Mouse (Mus musculus) forebrain, postnatal 0 days (tissue): ENCODE measurements around the gene Bend3. TPM values are rescaled to one million over a fixed set of nuclear protein-coding genes. Genes with fewer than 3 reads are reported as not detected.

Experiments
- ATAC-seq: fragments of 200-750 bp; cut with Nextera tagmentation; 2 replicates; pipeline ENCODE4 v1.8.0; 2017; ENCODE audit warnings: mild to moderate bottlenecking, moderate library complexity
- DNase-seq: peaks from one replicate; pipeline ENCODE4 v3.0.0-alpha.2; 2015
- H3K27ac ChIP-seq: fragments of 300-500 bp; sonication (generic); 2 replicates; pipeline ENCODE4 v1.5.1; 2014; ENCODE audit warnings: low read depth, mild to moderate bottlenecking, antibody characterized with exemption, low read length, moderate library complexity, mixed read lengths
- H3K27me3 ChIP-seq: fragments of 300-500 bp; sonication (generic); 2 replicates; pipeline ENCODE4 v1.6.1; 2014; ENCODE audit warnings: mild to moderate bottlenecking, low read length, mixed read lengths; ENCODE audit not compliant: insufficient read depth
- H3K36me3 ChIP-seq: fragments of 300-500 bp; sonication (generic); 2 replicates; pipeline ENCODE4 v1.6.1; 2014; ENCODE audit warnings: mild to moderate bottlenecking, moderate library complexity; ENCODE audit not compliant: insufficient read depth
- H3K4me1 ChIP-seq: fragments of 300-500 bp; sonication (generic); 2 replicates; pipeline ENCODE4 v1.6.1; 2014; ENCODE audit warnings: antibody characterized with exemption; ENCODE audit not compliant: insufficient read depth
- H3K4me2 ChIP-seq: fragments of 300-500 bp; sonication (generic); 2 replicates; pipeline ENCODE4 v1.6.1; 2014; ENCODE audit warnings: low read depth, mild to moderate bottlenecking, moderate library complexity
- H3K4me3 ChIP-seq: fragments of 300-500 bp; sonication (generic); 2 replicates; pipeline ENCODE4 v1.5.1; 2014; ENCODE audit warnings: low read depth, low read length, mixed read lengths
- H3K9ac ChIP-seq: fragments of 300-500 bp; sonication (generic); 2 replicates; pipeline ENCODE4 v1.6.1; 2014; ENCODE audit warnings: mild to moderate bottlenecking
- H3K9me3 ChIP-seq: fragments of 300-500 bp; sonication (generic); 2 replicates; pipeline ENCODE4 v1.6.1; 2016; ENCODE audit warnings: low read length
- CTCF ChIP-seq: sonication (generic); IDR thresholded peaks from 2 replicates; pipeline ENCODE4 v1.5.1; 2016; ENCODE audit warnings: antibody characterized with exemption, control low read depth, low read depth
- WGBS: fragments of 180-500 bp; shearing (Covaris S2); extraction: QIAGEN DNeasy Blood & Tissue Kit; methylation state at CpG from one replicate; pipeline ENCODE4 v1.1.7; 2014; 5-methylcytosine and 5-hydroxymethylcytosine counted together
- polyA plus RNA-seq: library from polyadenylated mRNA; unstranded; fragments of >200 nt; fragmentation: Nextera tagmentation; extraction: Ambion mirVana; gene quantifications from 2 replicates; pipeline ENCODE4 v1.2.1, GENCODE M21; 2015
- total RNA-seq: library from RNA; depleted of rRNA; stranded (reverse); fragments of >200 nt; gene quantifications from 2 replicates; pipeline ENCODE4 v1.2.3, GENCODE M21; 2014

The Bend3 gene
- total and polyA plus RNA-seq, 2 experiments from 2014 or later, result 2.2 to 11.1 TPM

DNA sequence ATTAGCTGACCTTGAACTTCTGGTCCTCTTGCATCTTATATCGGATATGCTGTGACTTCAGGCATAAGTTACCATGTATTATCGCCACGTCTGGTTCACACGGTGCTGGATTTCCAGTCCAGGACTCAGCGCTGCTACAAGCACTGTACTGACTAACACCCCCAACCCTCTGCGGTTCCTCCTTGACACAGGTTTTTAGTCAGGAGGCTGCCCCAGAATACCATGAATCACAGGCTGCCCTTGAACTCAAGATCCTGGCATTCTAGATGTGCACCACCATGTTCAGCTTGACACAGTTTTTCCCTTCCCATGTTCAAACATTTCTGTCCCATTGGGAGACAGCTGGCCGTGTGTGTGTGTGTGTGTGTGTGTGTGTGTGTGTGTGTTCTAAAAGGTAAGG, 10.5 kb downstream of the Bend3 start:
- ATAC-seq, result no peak
- H3K4me1 ChIP-seq, result no peaks in the 10 kb centered on the region
- no peaks in the 10 kb centered on the region for H3K36me3 ChIP-seq
- no peaks in the 10 kb centered on the region for H3K27me3 ChIP-seq
- no peak for DNase-seq
- H3K27ac ChIP-seq, result no peak overlapping the region
- no peaks in the 10 kb centered on the region for H3K9me3 ChIP-seq
- WGBS, result 85% methylated on average over 7 of the region's 7 CpGs
- no peak overlapping the region for H3K4me2 ChIP-seq
- H3K4me3 ChIP-seq, result no peak overlapping the region
- H3K9ac ChIP-seq, result no peak overlapping the region
- TF ChIP-seq CTCF, result no peak

DNA sequence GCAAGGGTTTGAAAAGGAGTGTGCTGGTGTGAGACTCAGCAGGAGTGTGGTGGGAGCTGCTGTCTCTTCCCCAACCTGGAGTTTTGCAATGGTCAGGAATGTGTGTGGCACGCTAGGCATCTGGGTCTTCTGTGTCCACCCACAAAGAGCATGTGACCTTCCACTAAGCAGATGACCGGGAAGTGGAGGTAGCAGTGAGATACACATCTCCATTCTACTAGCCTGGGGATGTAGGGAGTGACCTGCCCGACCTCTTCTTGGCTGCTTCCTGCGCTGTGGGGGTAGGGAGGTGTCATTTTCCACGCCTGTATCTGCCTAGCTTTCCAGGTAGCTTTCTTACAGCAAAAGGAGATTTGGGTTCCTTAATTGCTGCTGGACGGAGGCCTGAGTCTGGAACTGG, 10.9 kb downstream of the Bend3 start:
- no peak overlapping the region for H3K27ac ChIP-seq
- 76% methylated on average over 6 of the region's 6 CpGs for WGBS
- H3K4me1 ChIP-seq, result no peaks in the 10 kb centered on the region
- H3K36me3 ChIP-seq, result no peaks in the 10 kb centered on the region; the same call in 1 of the 2 replicates
- no peak overlapping the region for H3K9ac ChIP-seq
- DNase-seq, result no peak
- no peak overlapping the region for H3K4me2 ChIP-seq
- no peak for ATAC-seq
- H3K9me3 ChIP-seq, result no peaks in the 10 kb centered on the region
- no peak overlapping the region for H3K4me3 ChIP-seq
- no peaks in the 10 kb centered on the region for H3K27me3 ChIP-seq
- TF ChIP-seq CTCF, result no peak

GRCm38 (mm10) chr10:43490034-43490433, 11.4 kb downstream of the Bend3 start:
- Histone ChIP-seq H3K9me3 (no peaks in the 10 kb centered on the region), H3K36me3 (peaks cover 3% of the 10 kb centered on the region), H3K27me3 (no peaks in the 10 kb centered on the region), H3K27ac (no peak overlapping the region), H3K4me2 (no peak overlapping the region), H3K9ac (no peak overlapping the region), H3K4me3 (no peak overlapping the region), H3K4me1 (no peaks in the 10 kb centered on the region)
- WGBS, result 79% methylated on average over 8 of the region's 8 CpGs
- ATAC-seq, result no peak
- no peak for DNase-seq
- TF ChIP-seq CTCF, result no peak

DNA sequence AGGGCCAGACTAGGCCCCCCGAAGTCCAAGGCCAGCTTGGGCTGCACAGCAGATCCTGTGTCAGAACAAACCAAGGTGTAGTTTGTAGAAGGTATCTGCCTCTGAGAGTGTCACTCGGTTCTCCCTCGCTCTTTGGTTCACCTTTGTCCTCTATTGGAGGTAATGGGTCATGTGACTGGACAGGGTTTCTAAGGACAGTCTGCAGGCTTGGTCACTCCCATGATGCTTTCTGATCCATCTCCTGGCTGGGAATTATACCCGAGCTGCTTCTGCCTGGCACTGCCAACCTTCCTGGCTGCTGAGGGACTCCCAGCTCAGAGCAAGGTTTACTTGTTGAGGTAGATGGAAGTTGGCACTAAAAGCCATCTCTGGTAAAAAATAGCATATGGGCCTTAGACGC, 12.2 kb downstream of the Bend3 start:
- Histone ChIP-seq H3K27ac (no peak overlapping the region), H3K4me3 (no peak overlapping the region), H3K27me3 (no peaks in the 10 kb centered on the region), H3K4me2 (no peak overlapping the region), H3K4me1 (no peaks in the 10 kb centered on the region), H3K9me3 (no peaks in the 10 kb centered on the region), H3K9ac (no peak overlapping the region), H3K36me3 (peaks cover 8% of the 10 kb centered on the region)
- no peak for ATAC-seq
- WGBS, result 77% methylated on average over 5 of the region's 5 CpGs
- no peak for TF ChIP-seq CTCF
- no peak for DNase-seq

DNA sequence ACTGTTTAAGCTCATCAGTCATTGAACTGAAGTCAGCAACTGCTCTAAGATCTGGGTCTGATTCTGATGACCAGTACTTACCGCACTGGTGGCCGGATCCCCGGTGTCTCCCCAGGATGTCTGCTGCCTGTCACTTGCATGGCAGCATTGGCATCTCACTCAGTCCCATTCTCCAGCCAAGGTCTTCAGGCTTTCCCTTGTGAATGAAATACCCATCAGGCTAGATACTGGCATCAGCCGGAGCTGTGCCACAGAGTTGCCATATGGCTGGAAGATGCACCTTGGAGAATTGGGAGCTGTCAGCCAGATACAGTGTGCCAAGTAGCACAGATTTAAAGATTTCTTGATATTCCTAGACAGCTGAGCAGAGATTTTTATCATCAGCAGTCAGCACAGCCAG, 24.0 kb downstream of the Bend3 start:
- H3K9ac ChIP-seq, result no peak overlapping the region
- H3K36me3 ChIP-seq, result peaks cover 27% of the 10 kb centered on the region
- DNase-seq (peak; percentile 35), ATAC-seq (peak; percentile 65)
- H3K9me3 ChIP-seq, result no peaks in the 10 kb centered on the region
- 0 out of 2 replicates have a peak overlapping the region, but pooled peaks have one; percentile 4 for H3K27ac ChIP-seq
- H3K4me1 ChIP-seq, result no peaks in the 10 kb centered on the region
- H3K27me3 ChIP-seq, result no peaks in the 10 kb centered on the region
- no peak overlapping the region for H3K4me2 ChIP-seq
- 66% methylated on average over 4 of the region's 4 CpGs for WGBS
- H3K4me3 ChIP-seq, result no peak overlapping the region
- TF ChIP-seq CTCF, result no peak

DNA sequence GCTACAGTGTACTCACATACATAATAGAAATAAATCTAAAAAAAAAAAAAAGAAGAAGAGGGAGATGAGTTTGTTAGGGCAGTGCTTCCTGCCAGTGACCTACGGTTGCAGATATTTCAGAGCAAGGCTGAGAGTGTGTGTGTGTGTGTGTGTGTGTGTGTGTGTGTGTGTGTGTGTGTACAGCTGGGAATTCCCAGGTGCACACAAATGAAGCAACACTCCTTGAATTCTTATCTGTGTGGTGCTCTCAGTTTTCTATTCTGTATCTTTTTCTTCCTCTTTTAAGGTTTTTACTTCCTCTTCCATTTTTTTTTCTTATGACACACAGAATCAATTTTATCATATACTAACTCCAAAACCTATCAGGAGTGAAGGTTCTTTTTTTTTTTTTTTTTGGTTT, 25.7 kb downstream of the Bend3 start:
- no peak for DNase-seq
- no peak overlapping the region for H3K4me3 ChIP-seq
- H3K4me2 ChIP-seq, result no peak overlapping the region
- H3K27me3 ChIP-seq, result no peaks in the 10 kb centered on the region
- ATAC-seq, result no peak
- H3K4me1 ChIP-seq, result no peaks in the 10 kb centered on the region
- peaks cover 14% of the 10 kb centered on the region for H3K36me3 ChIP-seq
- 87% methylated on average over 1 of the region's 1 CpGs for WGBS
- H3K9ac ChIP-seq, result no peak overlapping the region
- H3K9me3 ChIP-seq, result no peaks in the 10 kb centered on the region
- no peak overlapping the region for H3K27ac ChIP-seq
- no peak for TF ChIP-seq CTCF

GRCm38 (mm10) chr10:43507051-43507450, 28.4 kb downstream of the Bend3 start:
- no peak overlapping the region for H3K4me3 ChIP-seq
- H3K36me3 ChIP-seq, result peaks cover 27% of the 10 kb centered on the region
- no peak for DNase-seq
- H3K4me2 ChIP-seq, result no peak overlapping the region
- ATAC-seq, result no peak
- no peaks in the 10 kb centered on the region for H3K9me3 ChIP-seq
- H3K9ac ChIP-seq, result no peak overlapping the region
- H3K27me3 ChIP-seq, result no peaks in the 10 kb centered on the region
- TF ChIP-seq CTCF, result no peak
- WGBS, result 67% methylated on average over 4 of the region's 4 CpGs
- H3K4me1 ChIP-seq, result no peaks in the 10 kb centered on the region
- no peak overlapping the region for H3K27ac ChIP-seq

DNA sequence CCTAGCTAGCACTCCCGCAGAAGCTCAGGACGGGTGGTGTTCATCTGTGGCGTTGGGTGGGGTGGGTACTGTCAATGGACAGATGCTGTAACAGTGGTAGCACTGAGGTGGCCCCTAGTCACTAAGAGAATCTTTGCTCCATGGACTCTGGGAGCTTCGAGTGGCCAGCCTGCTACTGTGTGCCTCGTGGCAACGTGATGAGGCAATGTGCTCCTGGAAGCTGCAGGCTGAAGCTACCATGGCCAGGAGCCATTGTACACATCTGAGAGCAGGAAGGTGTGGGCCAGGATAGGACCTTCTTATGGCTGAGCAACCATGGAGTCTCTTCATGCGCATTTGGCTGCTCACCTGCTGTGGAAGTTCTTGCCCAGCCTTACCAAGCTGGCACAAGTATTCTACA, 30.6 kb downstream of the Bend3 start:
- Histone ChIP-seq H3K4me2 (no peak overlapping the region), H3K36me3 (peaks cover 38% of the 10 kb centered on the region), H3K9me3 (no peaks in the 10 kb centered on the region), H3K27me3 (no peaks in the 10 kb centered on the region), H3K4me3 (no peak overlapping the region), H3K4me1 (no peaks in the 10 kb centered on the region), H3K27ac (no peak overlapping the region), H3K9ac (no peak overlapping the region)
- ATAC-seq, result no peak
- WGBS, result 97% methylated on average over 7 of the region's 7 CpGs
- no peak for TF ChIP-seq CTCF
- DNase-seq, result no peak
